ENCODE assay signal across 23 mouse cellular contexts in genomic region chr2:114727197-114727596, GRCm38 (mm10).
DNase-seq lines count a peak whose midpoint lies in the region; ATAC-seq and TF ChIP-seq lines count a peak whose summit lies in the region.
"Had no signal": no experiment of that assay in that cellular context is flagged by ENCODE, and none has a peak within 500 bp of the region (broad histone marks: within the 10 kb centered on the region; RNA-seq: fewer than 3 reads in every experiment).

No protein-coding gene starts in this region.

- in situ Hi-C loops in CH12.LX (cut with MboI; ENCODE audit: low pct_ligation_motif_present, low pct_unique_long_range_greater_than_20kb, low sequenced_read_pairs) (no loop called here), ES-E14 (cut with MboI; ENCODE audit: low sequenced_read_pairs in 2 of 2, unreplicated experiment in 2 of 2) (no loop called here)

- no peak for DNase-seq in CH12.LX (ENCODE audit: extremely low read depth)
- DNase-seq in ES-E14 (ENCODE audit: low read depth, low spot score) = no peak
- DNase-seq in MEL (ENCODE audit: low read depth, low spot score) = no peak
- DNase-seq in frontal cortex, postnatal 14 days (ENCODE audit: low spot score in 2 of 2) = no peak
- DNase-seq in heart, adult 9 months (ENCODE audit: low spot score in 2 of 2) = no peak
- DNase-seq: adrenal gland, adult 2 months; adrenal gland, adult 8-10 months; adrenal gland, postnatal 10 days; adrenal gland, postnatal 14 days; adrenal gland, postnatal 25 days; adrenal gland, postnatal 36 days; B cell, adult 2 months; cerebellum, adult 11 months; cerebellum, adult 11-12 months; cerebellum, adult 18-20 months; cerebellum, adult 2 months; cerebellum, adult 8-10 months; cerebellum, adult 9-10 months had no signal

- H3K27ac ChIP-seq in CH12.LX (ENCODE audit: insufficient read depth, low read depth) (no peak overlapping the region), ES-E14 (ENCODE audit: insufficient read depth, low read depth, low read length, poor library complexity, severe bottlenecking) (no peak overlapping the region), MEL (ENCODE audit: control insufficient read depth, low read depth, low read length) (no peak overlapping the region)
- no peak overlapping the region for H3K27ac ChIP-seq in forebrain, embryonic 16.5 days (ENCODE audit: low read length)

- H3K27me3 ChIP-seq in CH12.LX (replicated peaks) (no peaks in the 10 kb centered on the region), MEL (ENCODE audit: control insufficient read depth in 1 of 2, insufficient read depth in 2 of 2, low read length in 2 of 2) (no peaks in the 10 kb centered on the region)
- H3K27me3 ChIP-seq in forebrain, embryonic 16.5 days (replicated peaks; ENCODE audit: control insufficient read depth, insufficient read depth, low read length) = no peaks in the 10 kb centered on the region

- H3K4me3 ChIP-seq in CH12.LX (replicated peaks in 1 of 3; ENCODE audit: low read depth in 2 of 3, low read length in 2 of 3, poor library complexity in 1 of 3) = no peak overlapping the region
- H3K4me3 ChIP-seq in ES-E14 (ENCODE audit: insufficient read depth in 1 of 2, low read depth in 1 of 2, low read length in 2 of 2, poor library complexity in 1 of 2, severe bottlenecking in 1 of 2) = no peak overlapping the region
- H3K4me3 ChIP-seq in MEL (ENCODE audit: control insufficient read depth in 1 of 2, insufficient read depth in 1 of 2, low read depth in 2 of 2, low read length in 2 of 2) = no peak overlapping the region
- H3K4me3 ChIP-seq in forebrain, embryonic 16.5 days (replicated peaks; ENCODE audit: low read length) = no peak overlapping the region

- dilution Hi-C loops in CH12.LX (cut with MboI; ENCODE audit: extremely low pct_ligation_motif_present, extremely low pct_unique_long_range_greater_than_20kb, low sequenced_read_pairs) = no loop called here

- TF ChIP-seq CTCF in CH12.LX (conservative IDR thresholded peaks at IDR 0.05 in 1 of 2, IDR thresholded peaks at IDR 0.05 in 1 of 2; ENCODE audit: low read depth in 2 of 2, low read length in 2 of 2) = no peak
- TF ChIP-seq CTCF in MEL (IDR thresholded peaks at IDR 0.05 in 2 of 3, conservative IDR thresholded peaks at IDR 0.05 in 1 of 3; ENCODE audit: control insufficient read depth in 1 of 3, insufficient read depth in 1 of 3, low read depth in 2 of 3, low read length in 3 of 3, poor library complexity in 1 of 3, severe bottlenecking in 1 of 3) = no peak

- H3K4me2 ChIP-seq in CH12.LX (ENCODE audit: insufficient read depth, low read depth, poor library complexity, severe bottlenecking) = no peak overlapping the region
- no peak overlapping the region for H3K4me2 ChIP-seq in forebrain, embryonic 16.5 days (ENCODE audit: low read length)

- no peak for TF ChIP-seq EP300 in CH12.LX (IDR thresholded peaks at IDR 0.05; ENCODE audit: low read length)
- no peak for TF ChIP-seq EP300 in MEL (IDR thresholded peaks at IDR 0.05; ENCODE audit: low read depth in 1 of 2, low read length in 2 of 2)

- no peak for ATAC-seq in forebrain, embryonic 16.5 days
- ATAC-seq: activated CD4-positive, CD25-positive, alpha-beta regulatory T cell, adult 4 months; CD4-positive, CD25-positive, alpha-beta regulatory T cell, adult 4 months; Patski had no signal

- H3K79me2 ChIP-seq in CH12.LX (replicated peaks; ENCODE audit: control insufficient read depth, extremely low read depth, insufficient read depth, poor library complexity, severe bottlenecking) = no peaks in the 10 kb centered on the region
- H3K79me2 ChIP-seq in MEL (ENCODE audit: control insufficient read depth, insufficient read depth, low read length, poor library complexity) = no peaks in the 10 kb centered on the region

- H3K36me3 ChIP-seq in CH12.LX (replicated peaks in 1 of 2; ENCODE audit: control insufficient read depth in 1 of 2, insufficient read depth in 1 of 2, low read length in 1 of 2) = no peaks in the 10 kb centered on the region
- H3K36me3 ChIP-seq in ES-E14 (ENCODE audit: control insufficient read depth, insufficient read depth, low read length, poor library complexity, severe bottlenecking) = no peaks in the 10 kb centered on the region
- no peaks in the 10 kb centered on the region for H3K36me3 ChIP-seq in MEL (ENCODE audit: control insufficient read depth in 1 of 2, insufficient read depth in 2 of 2, low read length in 2 of 2)
- H3K36me3 ChIP-seq in forebrain, embryonic 16.5 days (ENCODE audit: control insufficient read depth, insufficient read depth) = no peaks in the 10 kb centered on the region
- H3K36me3 ChIP-seq: G1E had no signal

- H3K9me3 ChIP-seq in CH12.LX (replicated peaks; ENCODE audit: low read length) = no peaks in the 10 kb centered on the region
- no peaks in the 10 kb centered on the region for H3K9me3 ChIP-seq in ES-E14 (ENCODE audit: control insufficient read depth, insufficient read depth, low read depth, low read length)
- H3K9me3 ChIP-seq in MEL (replicated peaks; ENCODE audit: insufficient read depth, low read length) = no peaks in the 10 kb centered on the region
- H3K9me3 ChIP-seq in forebrain, embryonic 16.5 days (ENCODE audit: control insufficient read depth, low read length) = no peaks in the 10 kb centered on the region
- H3K9me3 ChIP-seq: G1E had no signal

- TF ChIP-seq RAD21 in CH12.LX (IDR thresholded peaks at IDR 0.05; ENCODE audit: low read depth, low read length) (no peak), MEL (IDR thresholded peaks at IDR 0.05; ENCODE audit: low read depth, low read length) (no peak)

- H3K9ac ChIP-seq in CH12.LX (ENCODE audit: insufficient read depth, low read depth) (no peak overlapping the region), ES-E14 (ENCODE audit: insufficient read depth, low read depth, low read length, poor library complexity, severe bottlenecking) (no peak overlapping the region), MEL (ENCODE audit: control insufficient read depth, low read depth, low read length, poor library complexity, severe bottlenecking) (no peak overlapping the region)
- H3K9ac ChIP-seq in forebrain, embryonic 16.5 days (replicated peaks; ENCODE audit: low read depth, low read length) = no peak overlapping the region

- H3K4me1 ChIP-seq in CH12.LX (ENCODE audit: control insufficient read depth in 1 of 2, insufficient read depth in 2 of 2) (no peaks in the 10 kb centered on the region), ES-E14 (ENCODE audit: control insufficient read depth in 2 of 2, insufficient read depth in 2 of 2, low read length in 2 of 2, poor library complexity in 1 of 2) (no peaks in the 10 kb centered on the region), MEL (ENCODE audit: control insufficient read depth in 1 of 2, insufficient read depth in 2 of 2, low read length in 2 of 2) (no peaks in the 10 kb centered on the region)
- peaks cover 3% of the 10 kb centered on the region; the same call in 1 of the 2 replicates for H3K4me1 ChIP-seq in forebrain, embryonic 16.5 days (replicated peaks; ENCODE audit: control insufficient read depth, insufficient read depth, low read length)

- TF ChIP-seq POLR2A in CH12.LX (IDR thresholded peaks at IDR 0.05; ENCODE audit: low read depth, low read length) (no peak), MEL (IDR thresholded peaks at IDR 0.05; ENCODE audit: control insufficient read depth in 1 of 2, insufficient read depth in 1 of 2, low read depth in 1 of 2, low read length in 2 of 2, poor library complexity in 1 of 2) (no peak)

- 98% methylated on average over 1 of the region's 1 CpGs for WGBS in forebrain, embryonic 16.5 days

TF ChIP-seq in CH12.LX, 34 proteins besides CTCF, POLR2A, EP300 and RAD21:
- TF ChIP-seq E2F4 (IDR thresholded peaks at IDR 0.05; ENCODE audit: insufficient replicate concordance, low read depth, low read length) (no peak), MYC (IDR thresholded peaks at IDR 0.05; ENCODE audit: low read depth, low read length) (no peak), MXI1 (IDR thresholded peaks at IDR 0.05; ENCODE audit: low read depth, low read length) (no peak), ZKSCAN1 (IDR thresholded peaks at IDR 0.05; ENCODE audit: borderline replicate concordance, low read depth, low read length) (no peak), ZMIZ1 (IDR thresholded peaks at IDR 0.05; ENCODE audit: low read depth, low read length) (no peak), MAFK (IDR thresholded peaks at IDR 0.05; ENCODE audit: insufficient replicate concordance, low read length) (peak; percentile 90), MEF2A (IDR thresholded peaks at IDR 0.05; ENCODE audit: borderline replicate concordance, low read depth, low read length) (no peak), SIN3A (IDR thresholded peaks at IDR 0.05; ENCODE audit: low read length) (no peak)
TF ChIP-seq in CH12.LX: peak in this region for 1.

TF ChIP-seq in ES-E14, 5 proteins besides CTCF, POLR2A, EP300 and RAD21:
- TF ChIP-seq ZC3H11A (IDR thresholded peaks at IDR 0.05; ENCODE audit: borderline replicate concordance, low read depth, low read length) (no peak), MAFK (IDR thresholded peaks at IDR 0.05; ENCODE audit: insufficient read depth, low read depth, low read length) (peak; percentile 91)
TF ChIP-seq in ES-E14: peak in this region for 1.

TF ChIP-seq in MEL, 35 proteins besides CTCF, POLR2A, EP300 and RAD21:
- TF ChIP-seq MAFK (IDR thresholded peaks at IDR 0.05; ENCODE audit: borderline replicate concordance, low read depth, low read length) (peak; percentile 42; the same call in 1 of the 2 replicates), ZC3H11A (IDR thresholded peaks at IDR 0.05; ENCODE audit: low read depth, low read length) (no peak)
TF ChIP-seq in MEL: peak in this region for 1.

Comparison
In these comparisons a context has a peak if more than half of its experiments do, and no peak if none do; other contexts are left out.
1. Of the 35 proteins assayed by ChIP-seq in both MEL and CH12.LX: peak only in MEL: none; only in CH12.LX: none; in both: MAFK; in neither: 34.